Mouse (Mus musculus) retina, postnatal 7 days (tissue): ENCODE data around the gene Srcap.
A peak's percentile ranks its signal among the peaks of the same experiment; 100 is the strongest.
"Not testable (repeated sequence)": the region's sequence is repeated elsewhere in the genome, so short reads cannot be mapped to it uniquely, and the experiment has no call there.

Experiments
- DNase-seq: peaks from one replicate; pipeline ENCODE4 v3.0.0-alpha.2; 2012; ENCODE audit warnings: low read depth, low spot score

Srcap gene

DNA sequence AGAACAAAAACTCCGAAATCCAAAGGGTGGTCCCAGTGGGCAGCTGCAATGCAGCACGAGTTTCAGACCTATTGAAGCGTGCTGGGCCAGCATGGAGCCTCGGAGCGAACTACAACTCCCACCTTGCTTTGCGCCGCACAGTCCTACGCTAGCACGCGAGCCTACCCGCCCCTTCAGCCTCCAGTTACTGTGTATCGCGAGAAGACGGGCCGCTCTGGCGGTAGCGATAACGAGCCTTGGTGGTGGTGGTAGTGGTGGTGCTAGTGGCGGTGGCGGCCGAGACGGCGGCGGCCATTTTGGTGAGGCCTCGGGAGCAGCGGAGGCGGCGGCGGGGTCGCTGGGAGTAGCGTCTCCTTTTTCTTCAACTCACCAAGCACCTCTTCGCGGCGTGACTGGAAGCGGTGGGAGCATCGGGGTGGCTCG lies at the start of gene Srcap:
Gene Srcap, plus strand, starts transcription at position 176 of the 423 bp plus-strand sequence.
- peak; percentile 90 for DNase-seq

DNA sequence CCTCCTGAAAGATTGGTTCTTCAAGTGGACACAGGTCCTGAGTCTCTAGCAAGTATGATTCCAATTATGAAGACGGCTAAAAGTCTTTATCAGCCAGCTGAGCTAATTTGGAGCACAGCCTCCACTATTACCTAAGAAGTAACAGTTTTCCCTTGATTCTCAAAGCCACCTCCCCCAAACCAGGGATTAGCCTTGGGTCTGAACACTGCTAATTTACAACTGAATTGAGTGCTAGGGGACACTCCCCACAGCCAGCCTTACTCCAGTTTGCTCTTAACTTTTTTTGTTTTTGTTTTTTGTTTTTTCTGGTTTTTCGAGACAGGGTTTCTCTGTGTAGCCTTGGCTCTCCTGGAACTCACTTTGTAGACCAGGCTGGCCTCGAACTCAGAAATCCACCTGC lies 46.6 kb upstream of the Srcap start:
- DNase-seq, result no peak

DNA sequence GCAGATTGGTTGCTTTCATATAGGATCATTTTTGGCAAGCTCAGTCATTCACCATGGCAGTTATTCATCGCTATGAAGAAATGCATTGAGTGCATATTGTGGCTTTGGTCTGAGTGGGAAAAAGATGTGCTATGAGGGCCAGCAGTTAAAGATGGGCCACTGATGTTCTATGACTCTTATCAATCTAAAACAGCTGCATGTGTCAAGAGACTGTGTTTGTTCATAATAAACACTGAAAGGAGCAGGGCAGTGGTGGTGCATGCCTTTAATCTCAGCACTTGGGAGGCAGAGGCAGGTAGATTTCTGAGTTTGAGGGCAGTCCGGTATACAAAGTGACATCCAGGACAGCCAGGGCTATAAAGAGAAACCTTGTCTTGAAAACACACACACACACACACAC lies 46.1 kb upstream of the Srcap start:
- not testable (repeated sequence) for DNase-seq

DNA sequence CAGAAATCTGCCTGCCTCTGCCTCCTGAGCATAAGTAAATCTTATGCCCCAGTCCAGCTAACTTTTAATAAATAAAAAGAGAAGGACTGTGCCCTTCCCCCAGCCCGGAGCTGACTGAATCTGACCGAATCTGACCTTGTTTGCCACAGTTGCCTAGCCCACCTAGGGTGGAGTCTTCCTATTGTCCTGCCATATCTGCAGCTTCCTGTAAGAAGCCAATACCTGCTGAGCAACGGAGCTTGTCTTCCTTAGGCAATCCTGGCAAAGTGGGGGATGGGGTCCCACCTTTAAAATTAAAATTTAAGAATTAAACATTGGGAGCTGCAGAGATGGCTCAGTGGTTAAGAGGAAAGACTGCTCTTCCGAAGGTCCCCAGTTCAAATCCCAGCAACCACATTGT lies 45.2 kb upstream of the Srcap start:
- DNase-seq, result no peak

DNA sequence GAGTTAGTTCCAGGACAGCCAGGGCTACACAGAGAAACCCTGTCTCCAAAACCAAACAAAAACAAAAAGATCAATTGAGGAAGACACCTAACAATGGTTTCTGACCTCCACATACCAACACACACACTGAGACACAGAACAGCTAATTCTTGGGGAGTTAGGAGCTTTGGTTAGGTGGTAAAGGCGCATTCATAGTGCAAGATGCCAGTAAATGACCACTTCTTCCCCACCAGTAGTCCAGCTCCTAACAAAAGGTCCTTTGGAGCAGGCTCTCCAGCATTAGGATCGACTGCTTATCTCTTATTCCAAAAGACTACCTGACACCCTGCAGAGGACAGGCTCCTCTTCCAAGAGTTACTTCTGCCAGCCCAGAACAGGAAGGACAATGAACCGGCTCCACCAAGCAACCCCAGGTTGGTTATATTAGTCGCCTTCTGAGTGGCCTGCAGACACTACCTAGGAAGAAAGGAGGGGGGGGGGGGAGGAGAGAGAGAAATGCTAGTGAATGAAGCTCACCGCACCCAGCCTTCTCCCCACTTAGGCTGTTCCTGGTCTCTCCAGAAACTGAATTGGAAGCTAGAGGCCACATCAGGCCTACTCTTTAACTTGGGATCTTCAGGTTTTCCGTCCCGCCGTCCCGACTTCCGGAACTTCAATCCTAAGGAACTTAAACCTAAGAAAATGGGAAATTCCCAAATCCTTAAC lies 41.6 kb upstream of the Srcap start:
- DNase-seq, result no peak

DNA sequence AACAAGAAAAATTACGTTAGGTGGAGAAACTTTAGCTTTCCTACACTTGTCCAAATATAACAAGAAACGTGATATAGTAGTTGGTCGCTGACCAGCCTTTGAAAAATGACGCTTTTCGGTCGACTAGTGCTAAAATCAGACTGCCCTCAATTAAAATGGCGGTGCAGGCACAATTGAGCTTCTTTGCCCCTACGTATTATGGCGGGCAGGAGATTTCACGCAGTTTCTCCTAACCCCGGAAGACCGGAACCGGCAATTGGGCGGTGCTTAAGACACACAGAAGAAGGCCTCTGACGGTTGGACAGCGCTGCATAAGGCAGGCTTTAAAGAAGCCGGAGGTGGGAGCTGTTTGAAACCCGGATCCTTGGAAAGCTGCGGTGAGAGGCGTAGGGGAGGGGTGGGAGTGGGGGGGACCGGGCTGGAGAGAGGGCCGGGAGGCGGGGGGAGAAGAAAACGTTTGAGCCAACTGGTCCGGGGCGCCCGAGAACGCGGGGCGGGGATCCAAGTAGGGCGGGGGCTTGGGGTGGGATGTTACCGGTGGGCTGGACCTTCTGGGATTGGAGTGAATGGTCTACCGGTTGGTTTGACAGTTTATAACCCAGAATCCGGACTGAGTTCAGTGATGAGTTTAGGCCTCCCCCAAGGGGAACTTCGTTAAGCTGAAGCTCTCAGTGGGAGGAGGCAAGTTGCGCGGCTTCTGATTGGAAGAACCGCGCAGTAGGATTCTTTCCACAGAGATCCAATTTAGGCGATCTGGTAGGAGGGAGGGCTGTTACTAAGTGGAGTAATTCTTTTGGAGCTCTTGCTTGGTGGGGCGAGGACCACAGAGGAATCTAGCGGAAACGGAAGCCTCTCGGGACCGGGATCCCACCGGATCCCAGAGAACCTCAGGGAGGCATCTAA lies 40.8 kb upstream of the Srcap start:
- peak; percentile 95 for DNase-seq

DNA sequence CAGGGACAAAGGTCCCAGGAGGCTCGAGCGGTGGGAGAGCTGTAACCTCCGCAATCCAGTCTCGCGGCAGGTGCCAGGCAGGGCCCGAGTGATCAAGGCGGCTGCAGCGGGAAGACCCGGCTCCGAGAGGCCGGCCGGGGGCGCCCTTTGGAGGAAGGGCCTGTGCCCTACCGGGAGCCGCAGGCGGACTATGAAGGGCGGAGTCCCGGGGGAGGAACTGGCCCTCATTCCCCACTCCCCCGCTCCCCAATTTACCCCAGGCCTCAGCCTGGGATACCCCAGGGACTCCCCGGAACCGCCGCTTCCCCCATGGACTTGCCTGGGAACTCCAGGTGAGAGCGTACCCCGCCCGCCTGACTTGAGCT lies 40.2 kb upstream of the Srcap start:
- no peak for DNase-seq

DNA sequence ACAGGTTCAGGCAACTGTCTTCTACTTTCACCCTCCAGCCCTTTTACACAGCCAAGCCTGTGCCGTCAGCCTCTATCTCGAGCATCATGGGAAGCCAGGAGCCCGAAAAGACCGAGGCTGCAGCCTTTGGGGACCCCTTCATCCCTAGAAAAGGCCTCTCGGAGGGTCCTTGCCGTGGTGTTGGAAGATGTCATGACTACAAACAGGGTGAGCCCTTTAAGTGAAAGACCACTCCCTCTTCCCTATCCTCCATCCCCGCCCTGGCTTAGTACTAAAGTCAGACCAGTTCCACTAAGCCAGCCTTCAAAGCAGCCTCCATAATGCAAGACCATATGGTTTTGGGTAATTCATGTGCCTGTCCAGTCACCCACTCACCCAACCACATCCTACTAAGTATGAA lies 39.7 kb upstream of the Srcap start:
- DNase-seq, result no peak

DNA sequence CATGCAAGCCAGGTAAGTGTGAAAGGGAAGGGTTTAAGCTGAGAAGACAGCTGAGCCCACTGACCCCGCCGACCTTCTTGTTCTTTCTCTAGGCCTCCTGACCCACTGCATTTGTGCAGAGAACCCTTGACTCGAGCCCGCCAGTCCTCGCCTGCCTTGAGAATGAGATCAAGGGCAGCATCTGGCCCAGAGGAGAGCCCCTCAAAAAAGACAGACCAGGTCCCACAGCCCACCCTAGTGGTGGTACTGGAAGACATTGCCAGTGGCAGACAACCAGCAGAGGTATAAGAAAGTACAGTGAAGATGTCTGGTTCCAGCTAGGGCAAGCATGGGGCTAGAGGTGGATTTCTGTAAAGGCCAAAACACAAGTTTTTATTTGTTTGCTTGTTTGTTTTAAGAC lies 38.1 kb upstream of the Srcap start:
- no peak for DNase-seq

DNA sequence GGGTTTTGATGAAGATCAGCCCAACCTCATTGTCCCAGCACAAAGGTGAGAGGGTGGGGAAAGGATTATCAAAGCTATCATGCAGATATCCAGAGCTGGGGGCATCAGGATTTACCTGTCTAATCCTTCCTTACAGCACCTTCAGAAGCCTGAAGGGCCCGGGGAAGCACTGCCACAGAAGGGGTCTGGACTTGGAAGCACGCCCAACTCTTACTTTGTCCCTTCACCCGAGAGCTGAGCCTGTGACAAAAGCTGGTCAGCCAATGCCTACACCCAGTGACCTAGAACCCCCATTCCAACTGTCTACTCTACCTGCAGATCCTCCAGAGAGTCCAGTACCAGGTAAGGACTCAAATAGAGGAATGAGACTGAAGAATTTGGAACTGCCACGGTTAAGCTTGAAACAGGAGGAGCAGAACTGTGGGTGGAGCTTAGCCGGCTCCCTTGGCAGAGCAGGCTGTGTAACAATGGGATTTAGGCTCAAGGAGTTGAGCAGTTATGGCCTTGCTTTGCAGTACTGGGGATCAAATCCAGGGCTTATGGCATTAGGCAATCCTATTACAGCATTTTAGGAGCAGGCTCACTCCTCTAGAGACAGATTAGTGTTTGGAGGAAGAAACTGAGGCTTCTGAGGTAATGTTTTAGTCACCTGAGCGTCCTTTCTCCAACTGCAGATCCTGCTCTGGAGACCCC lies 37.3 kb upstream of the Srcap start:
- DNase-seq, result peak; percentile 52

DNA sequence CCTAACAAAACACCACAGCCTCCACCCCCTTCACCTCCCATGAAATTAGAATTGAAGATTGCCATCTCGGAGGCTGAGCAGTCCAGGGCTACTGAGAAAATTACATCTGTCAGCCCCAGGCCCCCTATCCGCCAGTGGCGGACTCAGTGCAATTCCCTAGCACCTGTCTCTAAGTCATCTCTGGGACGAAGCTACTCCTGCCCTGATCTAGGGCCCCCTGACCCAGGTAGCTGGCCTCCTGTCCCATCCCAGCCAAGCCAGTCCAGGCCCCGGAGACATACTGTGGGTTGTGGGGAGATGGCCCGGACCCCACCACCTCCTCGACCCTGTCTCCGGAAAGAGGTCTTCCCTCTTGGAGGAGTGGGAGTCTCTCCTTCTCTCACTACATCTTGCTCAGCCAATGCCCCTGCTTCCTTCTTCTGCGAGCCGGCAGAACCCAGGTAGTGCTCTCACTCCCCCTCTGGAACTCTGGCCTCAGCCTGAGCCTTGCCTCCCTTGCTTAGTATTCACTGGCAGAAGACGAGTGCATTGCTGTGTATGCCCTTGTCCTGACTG lies 36.5 kb upstream of the Srcap start:
- no peak for DNase-seq

DNA sequence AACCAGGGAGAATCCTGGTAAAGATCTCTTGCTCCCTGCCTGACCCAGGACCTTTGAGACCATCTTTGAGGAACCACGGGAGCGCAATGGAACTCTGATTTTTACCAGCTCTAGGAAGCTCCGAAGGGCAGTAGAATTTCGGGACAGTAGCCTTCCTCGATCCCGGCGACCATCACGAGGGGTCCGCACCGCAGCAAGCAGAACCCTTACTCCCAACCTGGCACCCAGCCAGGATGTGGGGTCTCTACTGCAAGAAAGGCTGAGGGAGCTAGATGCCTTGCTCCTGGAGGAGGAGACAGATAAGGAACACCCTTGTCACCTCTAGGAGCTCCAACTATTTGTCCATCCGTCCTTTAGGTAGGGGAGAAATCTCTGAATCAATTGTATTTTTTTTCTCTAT lies 35.4 kb upstream of the Srcap start:
- no peak for DNase-seq

DNA sequence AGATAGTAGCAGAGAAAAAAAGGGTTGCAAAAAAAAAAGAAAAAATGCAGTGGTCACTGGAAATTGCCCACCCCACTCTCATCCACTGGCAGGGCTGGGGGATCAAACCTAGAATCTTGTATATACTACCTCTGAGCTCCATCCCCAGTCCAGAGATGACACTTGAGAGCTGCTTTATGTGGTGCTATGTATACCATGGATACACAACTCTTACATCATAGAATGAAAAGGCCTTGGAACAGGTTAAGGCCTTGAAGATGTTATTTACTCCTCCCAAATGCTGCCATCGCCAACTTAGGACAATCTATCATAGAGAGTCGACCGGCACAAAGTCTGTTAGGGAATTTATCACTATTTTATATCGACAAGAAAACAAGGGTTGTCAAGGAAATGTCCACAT lies 34.9 kb upstream of the Srcap start:
- DNase-seq, result no peak

DNA sequence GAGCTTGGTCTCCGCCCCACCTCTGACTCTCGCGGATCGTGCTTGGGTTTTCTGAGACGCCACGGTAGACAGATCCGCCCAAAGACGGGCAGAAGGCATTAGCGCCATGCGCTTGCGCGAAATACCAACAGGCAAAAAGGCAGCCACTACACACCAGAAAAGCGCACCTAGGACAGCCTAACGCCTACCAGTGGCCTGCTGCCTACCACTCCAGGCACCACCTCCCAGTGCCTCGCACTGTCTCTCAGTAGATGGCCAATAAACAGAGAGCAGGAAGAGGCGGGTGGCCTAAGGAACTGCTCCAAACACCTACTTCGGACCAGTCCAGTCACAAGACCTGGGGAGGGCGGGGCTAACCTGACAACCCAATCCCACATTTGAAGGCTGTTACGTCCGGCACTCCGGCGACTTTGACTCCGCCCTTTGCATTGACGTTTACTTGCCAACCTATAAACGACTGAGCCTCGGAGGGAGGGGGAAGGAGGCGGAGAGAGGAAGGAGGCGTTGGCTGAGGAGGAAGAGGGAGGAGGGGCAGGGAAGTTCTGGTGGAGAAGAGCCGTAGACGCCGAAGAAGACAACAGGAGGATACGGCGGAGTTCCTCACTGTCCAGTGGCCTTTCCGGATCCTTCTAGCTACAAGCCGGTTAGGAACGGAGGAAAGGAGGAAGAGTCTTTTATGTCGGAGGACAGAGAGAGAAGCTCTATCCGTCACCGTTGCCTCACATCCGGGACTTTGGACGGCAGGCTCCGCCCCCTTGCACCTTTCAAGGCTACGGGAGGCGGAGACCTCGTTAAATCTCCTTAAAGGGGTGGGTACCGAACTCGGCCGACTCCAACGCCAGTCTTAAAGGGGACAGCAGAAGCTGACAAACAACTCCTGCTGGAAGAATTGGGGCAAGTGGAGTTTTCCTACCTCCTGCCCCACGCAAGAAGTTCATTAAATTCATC lies 33.8 kb upstream of the Srcap start:
- DNase-seq, result peak; percentile 100

DNA sequence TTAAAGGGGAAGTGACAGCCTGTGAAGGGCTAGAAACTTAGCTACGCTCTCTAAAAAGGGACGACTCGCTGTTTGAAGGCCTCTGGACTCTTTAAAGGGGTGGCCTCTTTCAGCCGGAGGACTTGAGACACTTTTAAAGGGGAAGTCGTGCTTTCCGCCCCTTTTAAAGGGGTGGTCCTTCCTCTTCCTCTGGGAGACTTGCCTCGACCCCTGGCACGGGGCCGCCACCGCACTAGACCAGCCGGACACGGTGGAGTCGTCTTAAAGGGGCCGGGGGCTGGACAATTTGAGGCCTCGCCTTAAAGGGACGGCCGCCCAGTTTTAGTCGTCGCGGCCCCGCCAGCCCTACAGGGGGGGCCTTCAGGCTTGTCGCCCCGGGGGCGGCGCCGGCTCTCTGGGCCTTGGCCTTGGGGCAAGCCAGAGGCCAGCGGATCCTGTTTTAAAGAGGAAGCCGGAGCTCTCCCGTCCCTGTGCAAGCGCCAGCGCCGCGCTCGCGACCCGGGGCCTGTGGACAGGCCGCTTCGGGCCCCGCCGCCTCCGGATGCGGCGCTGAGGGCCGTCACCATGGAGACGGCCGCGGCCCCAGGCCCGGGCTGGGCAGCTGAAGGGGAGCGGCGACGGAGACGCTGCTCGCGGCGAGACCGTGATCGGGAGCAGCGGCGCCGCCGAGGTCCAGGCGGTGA lies 33.0 kb upstream of the Srcap start, which contains the start of gene Fbrs:
Gene Fbrs, plus strand, starts transcription at position 565 of the 683 bp plus-strand sequence.
- DNase-seq, result peak; percentile 96

DNA sequence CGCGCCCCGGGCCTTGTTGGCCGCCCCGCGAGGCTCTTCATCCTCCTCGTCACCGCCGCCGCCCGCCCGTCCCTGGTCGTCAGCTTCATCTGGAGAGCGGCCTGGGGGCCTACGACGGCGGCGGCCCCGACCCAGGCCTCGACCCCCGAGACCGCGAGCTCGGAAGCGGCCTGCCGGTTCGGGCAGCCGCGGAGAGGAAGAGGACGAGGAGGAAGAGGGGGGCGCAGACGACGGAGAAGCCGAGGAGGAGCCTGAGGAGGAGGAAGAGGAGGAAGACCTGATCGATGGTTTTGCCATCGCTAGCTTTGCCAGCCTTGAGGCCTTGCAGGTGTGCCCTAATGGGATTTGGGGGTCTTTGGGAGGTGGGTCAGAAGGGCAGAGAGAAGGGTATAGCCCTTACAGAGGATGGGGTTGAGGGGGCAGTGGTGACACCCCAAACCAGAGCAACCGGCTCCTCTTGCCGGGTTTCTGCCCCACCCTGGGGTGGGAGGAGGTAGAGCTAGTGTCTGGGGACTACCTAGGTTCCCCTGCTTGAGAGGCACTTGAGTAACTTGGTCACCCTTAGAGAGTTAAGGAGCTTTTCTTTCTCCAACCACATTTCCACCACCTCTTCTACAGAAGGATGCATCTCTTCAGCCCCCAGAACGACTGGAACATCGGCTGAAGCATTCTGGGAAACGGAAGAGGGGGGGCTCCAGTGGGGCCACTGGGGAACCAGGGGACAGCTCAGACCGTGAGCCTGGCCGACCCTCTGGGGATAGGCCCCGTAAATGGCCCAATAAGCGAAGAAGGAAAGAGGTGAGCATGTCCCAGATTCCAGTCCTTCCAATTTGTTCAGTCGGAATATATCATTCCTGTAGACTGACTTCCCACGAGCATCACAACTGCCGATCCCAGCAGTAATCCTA lies 32.2 kb upstream of the Srcap start:
- DNase-seq, result no peak

DNA sequence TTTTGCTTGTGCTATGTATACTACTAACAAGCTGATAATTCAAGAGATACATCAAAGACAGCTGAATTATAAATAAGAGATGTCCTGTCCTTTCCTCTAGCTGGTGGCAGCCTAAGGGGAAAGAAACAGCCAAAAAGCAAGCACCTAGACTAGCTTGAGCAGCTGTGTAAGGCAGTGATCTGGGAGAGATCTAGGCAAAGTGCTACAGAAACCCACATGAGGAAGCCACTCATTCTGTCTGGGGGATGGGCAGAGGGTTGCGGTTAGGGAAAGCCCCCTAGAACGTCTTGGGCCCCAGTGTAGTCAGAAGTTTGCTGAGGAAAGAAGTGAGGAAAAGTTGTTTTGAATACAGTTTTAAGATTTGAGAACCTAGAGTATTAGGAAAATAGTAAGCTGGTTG lies 31.5 kb upstream of the Srcap start:
- no peak for DNase-seq

DNA sequence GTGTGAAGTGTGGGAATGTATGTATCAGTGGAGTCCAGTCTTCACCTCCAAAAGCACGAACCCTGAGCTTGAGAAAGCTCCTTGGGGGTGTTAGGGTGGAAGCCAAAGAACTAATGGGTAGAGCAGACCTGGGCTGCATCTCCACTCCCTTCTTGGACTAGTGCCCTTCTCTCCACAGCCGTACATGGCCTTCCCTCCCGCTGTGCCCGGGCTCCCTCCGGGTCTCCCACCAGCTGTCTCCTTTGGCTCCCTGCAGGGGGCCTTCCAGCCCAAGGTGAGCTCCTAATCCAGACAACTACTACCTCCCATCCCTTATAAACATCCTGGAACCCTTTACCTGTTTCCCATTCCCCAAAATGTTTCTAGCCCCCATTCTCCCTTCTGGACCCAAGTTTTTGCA lies 26.4 kb upstream of the Srcap start:
- DNase-seq, result no peak

DNA sequence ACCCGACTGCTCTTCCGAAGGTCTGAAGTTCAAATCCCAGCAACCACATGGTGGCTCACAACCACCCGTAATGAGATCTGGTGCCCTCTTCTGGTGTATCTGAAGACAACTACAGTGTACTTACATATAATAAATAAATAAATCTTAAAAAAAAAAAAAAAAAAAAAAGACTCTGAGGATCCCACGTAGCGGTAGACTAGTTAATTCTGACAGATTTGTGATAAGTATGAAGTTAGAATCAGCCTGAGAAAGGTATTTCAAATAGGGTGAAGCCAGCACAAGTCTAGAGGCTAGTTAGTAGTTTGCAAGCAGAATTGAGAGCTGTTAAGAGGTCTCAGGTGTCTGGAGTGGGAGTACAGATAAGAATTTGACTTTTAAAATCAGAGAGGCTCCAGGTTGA lies 23.4 kb upstream of the Srcap start:
- not testable (repeated sequence) for DNase-seq
